Mouse (Mus musculus): ENCODE measurements at regions not wholly inside any gene's neighbourhood (a gene's known extent, or its start where the extent isn't known, plus 50 kb on each side); places are given as distances from the start of the nearest gene placed in this dataset.
A peak's percentile ranks its signal among the peaks of the same experiment; 100 is the strongest.

GRCm38 (mm10) chr4:52666768-52667480 is 70.8 kb downstream of the Toporsl start:
- no peak for DNase-seq
- intact Hi-C loops (cut with DNase I): no loop called here

- intact Hi-C loops (cut with DNase I): no loop called here
- DNase-seq: no peak
Observed at GRCm38 (mm10) chr4:52709563-52709962, 104.8 kb upstream of the Olfr275 start.

DNA sequence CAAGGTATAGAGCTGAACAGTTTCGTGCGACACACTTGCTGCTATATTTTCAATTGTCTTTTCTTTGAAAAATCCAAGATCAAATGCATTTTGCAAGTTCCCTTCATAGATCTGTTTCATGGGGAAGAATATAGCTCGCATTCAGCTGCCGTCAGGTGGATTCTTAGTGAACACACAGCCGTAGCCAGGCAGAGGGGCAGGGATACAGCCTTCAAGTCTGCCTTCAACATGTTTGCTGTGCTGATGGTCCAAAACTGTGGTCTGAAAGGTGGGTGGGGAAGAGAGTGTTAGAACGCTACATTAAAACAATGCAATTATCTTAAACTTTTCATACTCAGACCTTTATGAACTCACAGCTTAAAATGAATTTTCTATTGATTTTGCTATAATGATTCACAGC is 88.2 kb upstream of the Olfr275 start:
- intact Hi-C loops (cut with DNase I): loop anchor here (2.0 kb wide), 1 partner anchor 573 kb away; no protein-coding TSS in a partner anchor
- no peak for DNase-seq

DNA sequence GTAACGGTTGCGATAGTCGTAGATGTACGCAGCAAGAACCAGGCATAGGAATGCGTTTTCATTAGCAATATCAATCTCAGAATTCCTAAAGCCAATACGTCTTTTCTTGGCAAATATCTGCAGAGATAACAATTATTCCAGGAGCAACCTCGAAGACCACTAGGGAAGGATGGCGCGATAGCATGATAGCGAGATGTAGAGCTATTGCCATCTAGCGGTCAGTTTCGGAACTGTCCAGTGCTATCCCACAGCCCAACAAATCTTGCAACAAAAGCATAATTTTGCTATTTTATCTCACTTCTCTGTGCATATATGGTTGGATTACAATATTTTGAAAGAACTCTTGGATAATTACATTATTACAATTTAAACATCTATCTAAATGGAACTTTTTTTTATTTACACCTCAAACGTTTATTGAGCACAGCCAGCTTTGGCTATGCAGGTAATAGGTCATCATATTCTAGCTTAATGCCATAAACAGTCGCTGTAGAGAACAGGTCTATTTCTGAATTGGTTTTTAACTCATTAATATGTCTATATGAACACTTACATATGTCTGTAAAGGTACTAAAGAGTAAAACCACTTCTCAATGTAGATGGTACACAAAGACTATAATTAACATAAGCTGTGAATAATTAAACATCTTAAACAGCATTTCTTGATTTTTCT is 87.6 kb upstream of the Olfr275 start:
- intact Hi-C loops (cut with DNase I): loop anchor here (2.0 kb wide), 1 partner anchor 574 kb away; no protein-coding TSS in a partner anchor
- peak; percentile 32 to 64 for DNase-seq

GRCm38 (mm10) chr4:52733141-52733540 is 81.3 kb upstream of the Olfr275 start:
- intact Hi-C loops (cut with DNase I): no loop called here
- no peak for DNase-seq

- intact Hi-C loops (cut with DNase I): no loop called here
- no peak for DNase-seq
Observed at GRCm38 (mm10) chr4:52739543-52740474, 74.6 kb upstream of the Olfr275 start.

- no peak for DNase-seq
- intact Hi-C loops (cut with DNase I): no loop called here
Observed at GRCm38 (mm10) chr4:52752838-52753509, 61.4 kb upstream of the Olfr275 start.

Data from heart, postnatal 36 days (tissue).